Mouse (Mus musculus): Measurements from ENCODE around the gene Tcea2. TPM values are rescaled to one million over a fixed set of nuclear protein-coding genes. Genes with fewer than 3 reads are reported as not detected.
A peak's percentile ranks its signal among the peaks of the same experiment; 100 is the strongest.

Tcea2 gene
- total RNA-seq, 2 experiments from 2014 or later, result 57.3 to 62.7 TPM

DNA sequence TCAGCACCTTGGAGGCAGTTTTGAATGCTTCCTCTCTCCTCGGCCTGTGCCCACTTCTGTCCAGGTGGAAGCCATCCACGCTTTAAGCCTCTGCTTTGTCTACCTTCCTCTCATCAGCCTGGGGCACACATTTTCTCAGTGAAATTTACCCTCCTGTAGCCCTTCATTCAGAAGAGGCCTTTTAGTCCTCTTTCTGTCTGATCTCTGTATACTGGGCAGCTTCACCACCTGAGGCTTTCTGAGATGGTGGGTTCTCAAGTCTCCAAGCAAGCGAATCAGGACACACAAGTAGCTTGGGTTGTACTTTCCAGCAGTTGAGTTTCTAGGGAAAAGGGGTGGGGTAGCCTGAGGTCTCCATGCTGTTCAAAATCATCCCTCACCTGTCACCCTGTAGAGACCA, 12.2 kb downstream of the Tcea2 start:
- no peak for DNase-seq (ENCODE audit: extremely low spot score in 1 of 2, low spot score in 2 of 2)
- intact Hi-C loops (cut with DNase I), result no loop called here

DNA sequence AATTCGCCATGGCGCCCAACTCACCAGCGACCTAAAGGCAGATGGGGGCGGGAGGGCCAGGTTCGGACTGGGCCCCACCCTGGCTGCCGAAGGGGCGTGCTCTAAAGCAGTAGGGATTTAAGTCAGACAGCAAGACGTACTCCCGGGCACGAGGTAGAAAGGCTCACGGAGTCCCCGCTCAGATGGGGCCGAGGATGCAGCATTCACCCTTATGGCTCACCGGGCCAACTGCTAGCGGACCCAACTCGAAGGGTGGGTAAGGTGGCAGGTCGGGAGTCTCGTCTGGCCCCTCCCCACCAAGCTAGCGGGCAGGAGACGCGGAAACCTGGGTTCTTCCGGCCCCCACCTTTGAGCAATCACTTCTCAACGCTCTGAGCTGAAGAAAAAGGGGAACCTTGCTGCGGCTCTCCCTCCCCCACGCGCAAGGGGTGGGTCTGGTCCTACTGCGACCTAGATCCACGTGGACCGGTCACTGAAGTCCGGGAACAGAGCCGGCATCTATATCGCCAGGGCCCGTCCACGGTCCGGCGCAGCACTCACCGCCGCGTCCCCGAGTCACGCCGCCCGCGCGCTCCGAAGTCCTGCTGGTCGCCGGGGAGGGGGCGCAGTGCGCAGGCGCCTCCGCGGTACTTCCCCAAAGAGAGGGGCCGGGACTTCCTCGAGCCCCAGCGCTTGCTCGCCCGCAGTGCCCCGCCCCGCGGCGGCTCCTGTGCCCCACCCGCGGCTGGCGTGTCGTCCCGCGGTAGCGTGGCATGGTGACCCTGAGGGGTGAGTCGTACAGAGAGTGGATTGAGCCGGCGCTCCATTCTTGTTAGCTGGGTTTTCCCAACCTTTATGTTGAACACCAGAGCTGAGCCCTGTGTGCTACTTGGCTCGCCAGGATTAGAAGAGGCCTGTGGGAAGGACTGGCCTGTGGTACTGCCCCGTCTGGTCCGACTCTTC, 13.5 kb downstream of the Tcea2 start, which contains the start of gene Rgs19:
TSS of gene Rgs19 (minus strand) at position 639 of the 942 bp plus-strand sequence.
- intact Hi-C loops (cut with DNase I), result no loop called here
- peak; percentile 74 to 91 for DNase-seq (ENCODE audit: extremely low spot score in 1 of 2, low spot score in 2 of 2)

DNA sequence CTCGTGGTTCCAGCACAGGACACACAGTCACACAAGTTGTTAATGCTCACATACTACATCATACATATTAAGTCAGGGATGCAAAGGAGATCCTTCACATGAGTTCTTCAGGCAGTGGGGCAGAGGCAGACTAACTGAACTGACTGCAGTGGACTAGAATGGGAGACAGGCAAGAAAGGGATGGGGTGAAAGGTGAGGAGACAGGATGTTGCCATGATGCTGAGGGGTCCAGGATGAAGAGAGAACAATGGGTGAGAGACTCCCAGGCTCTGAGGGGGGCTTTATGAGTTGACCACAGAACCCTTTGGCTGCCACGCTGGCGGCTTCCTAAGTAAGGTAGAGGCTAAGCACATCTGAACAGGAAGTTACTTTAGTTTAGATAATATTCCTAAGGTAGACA, 14.5 kb downstream of the Tcea2 start:
- DNase-seq (ENCODE audit: extremely low spot score in 1 of 2, low spot score in 2 of 2), result no peak
- intact Hi-C loops (cut with DNase I), result no loop called here

DNA sequence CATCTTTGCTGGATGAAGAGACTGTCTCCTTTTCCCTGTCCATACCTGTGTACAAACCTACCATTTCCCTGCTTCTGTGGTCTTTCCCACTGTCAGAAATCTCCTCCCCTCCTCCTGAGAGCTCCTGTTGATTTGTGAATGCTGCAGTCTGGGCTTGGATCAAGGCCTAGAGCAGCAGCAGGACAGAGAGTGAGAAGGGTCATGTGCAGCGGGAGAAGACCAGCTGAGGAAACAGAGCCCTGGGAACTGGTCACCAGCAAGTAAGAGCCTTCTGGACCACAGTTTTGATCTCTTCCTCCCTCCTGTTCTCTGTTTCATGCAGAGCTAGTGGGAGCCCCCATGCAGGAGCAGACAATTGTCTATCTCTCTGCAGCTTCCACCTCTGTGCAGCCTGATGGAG, 15.7 kb downstream of the Tcea2 start:
- intact Hi-C loops (cut with DNase I), result no loop called here

DNA sequence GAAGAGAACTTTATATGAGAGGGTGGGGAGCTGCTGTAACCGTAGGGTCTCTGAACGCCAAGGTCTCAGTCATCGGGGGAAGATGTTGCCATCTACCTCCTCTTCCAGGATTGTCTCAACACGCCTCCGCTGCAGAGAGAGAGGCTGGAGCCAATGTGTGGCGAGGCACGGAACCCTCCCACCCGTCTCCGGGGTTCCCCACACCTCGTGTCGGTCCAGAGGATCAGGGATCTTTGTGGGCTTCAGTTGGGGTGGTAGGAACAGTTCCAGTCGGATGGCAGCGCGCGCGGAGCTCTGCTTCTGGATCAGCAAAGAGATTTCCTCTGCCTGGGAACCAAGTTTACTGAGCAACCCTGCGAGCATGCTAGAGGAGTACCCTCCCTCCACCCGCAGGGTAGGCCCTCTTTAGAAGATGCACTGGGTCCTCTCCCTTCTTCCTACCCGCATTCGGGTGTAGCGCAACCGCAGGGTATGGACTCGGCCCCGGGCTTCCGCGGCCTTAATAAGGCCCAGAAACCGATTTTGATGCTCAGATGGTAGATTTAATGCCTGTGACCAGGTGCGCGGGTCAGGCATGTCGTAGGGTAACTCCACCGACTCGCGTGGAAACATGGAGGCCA, 16.8 kb downstream of the Tcea2 start:
- intact Hi-C loops (cut with DNase I), result no loop called here
- no peak for DNase-seq (ENCODE audit: extremely low spot score in 1 of 2, low spot score in 2 of 2)

More for the DNA sequence above, 15.7 kb downstream of the Tcea2 start:
- no peak for DNase-seq (ENCODE audit: extremely low spot score in 1 of 2, low spot score in 2 of 2)

DNA sequence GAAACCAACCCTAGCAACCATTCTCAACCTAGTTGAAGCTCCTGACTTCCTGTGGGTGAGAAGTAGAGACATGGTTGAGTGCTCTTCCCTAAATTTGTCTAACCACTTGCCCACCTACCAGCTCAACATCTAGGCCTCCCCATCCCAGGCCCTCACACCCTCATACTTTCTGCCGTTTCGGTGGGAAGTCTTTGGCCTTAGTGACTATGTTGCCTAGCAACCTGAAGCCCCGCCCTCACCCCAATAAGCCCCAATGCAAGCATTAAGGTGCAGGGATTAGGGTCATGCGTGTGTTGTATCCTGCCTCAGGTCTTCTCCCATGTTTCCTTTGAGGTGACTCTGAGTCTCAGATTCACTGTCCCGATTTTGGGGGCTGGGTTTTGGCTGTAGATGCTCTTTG, 18.1 kb downstream of the Tcea2 start, which contains the start of gene Lkaaear1:
TSS of gene Lkaaear1 (minus strand) at position 202 of the 400 bp plus-strand sequence.
- intact Hi-C loops (cut with DNase I), result no loop called here
- no peak for DNase-seq (ENCODE audit: extremely low spot score in 1 of 2, low spot score in 2 of 2)

DNA sequence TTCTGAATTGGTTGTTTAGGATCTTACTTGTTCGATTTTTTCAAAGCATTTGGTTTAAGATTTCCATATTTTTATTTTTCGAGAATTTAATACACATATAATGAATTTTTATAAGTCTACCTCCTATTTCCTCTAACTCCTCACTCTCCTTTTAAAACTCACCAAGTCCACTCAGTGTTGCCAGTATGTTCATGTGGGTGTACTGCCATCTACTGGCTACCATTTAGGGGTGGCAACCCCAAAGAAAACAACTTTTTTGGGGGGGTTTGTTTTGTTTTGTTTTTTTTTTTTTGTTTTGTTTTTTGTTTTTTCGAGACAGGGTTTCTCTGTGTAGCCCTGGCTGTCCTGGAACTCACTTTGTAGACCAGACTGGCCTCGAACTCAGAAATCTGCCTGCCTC, 26.6 kb downstream of the Tcea2 start:
- DNase-seq (ENCODE audit: extremely low spot score in 1 of 2, low spot score in 2 of 2), result no peak
- intact Hi-C loops (cut with DNase I), result no loop called here

DNA sequence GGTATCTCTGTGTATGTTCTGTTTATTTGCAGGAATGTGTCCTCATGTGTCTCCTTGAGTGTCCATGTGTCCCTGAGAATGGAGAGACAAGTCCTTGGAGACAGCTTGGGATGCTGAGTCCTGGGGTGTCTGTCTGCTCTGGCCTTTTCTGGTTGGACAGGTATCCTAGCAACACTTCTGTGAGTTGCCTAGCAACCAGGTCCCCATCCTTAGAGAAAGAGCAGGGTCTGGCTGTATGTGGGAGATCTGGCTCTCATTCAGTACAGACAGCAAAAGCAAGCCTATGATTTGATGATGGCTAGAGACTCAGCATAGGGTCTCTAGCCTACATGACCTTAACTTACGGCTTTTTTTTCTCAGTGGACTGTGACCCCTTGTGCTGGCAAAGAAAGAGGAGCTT, 33.6 kb downstream of the Tcea2 start:
- peak in 1 of 2 experiments; percentile 54 for DNase-seq (ENCODE audit: extremely low spot score in 1 of 2, low spot score in 2 of 2)
- intact Hi-C loops (cut with DNase I), result no loop called here

DNA sequence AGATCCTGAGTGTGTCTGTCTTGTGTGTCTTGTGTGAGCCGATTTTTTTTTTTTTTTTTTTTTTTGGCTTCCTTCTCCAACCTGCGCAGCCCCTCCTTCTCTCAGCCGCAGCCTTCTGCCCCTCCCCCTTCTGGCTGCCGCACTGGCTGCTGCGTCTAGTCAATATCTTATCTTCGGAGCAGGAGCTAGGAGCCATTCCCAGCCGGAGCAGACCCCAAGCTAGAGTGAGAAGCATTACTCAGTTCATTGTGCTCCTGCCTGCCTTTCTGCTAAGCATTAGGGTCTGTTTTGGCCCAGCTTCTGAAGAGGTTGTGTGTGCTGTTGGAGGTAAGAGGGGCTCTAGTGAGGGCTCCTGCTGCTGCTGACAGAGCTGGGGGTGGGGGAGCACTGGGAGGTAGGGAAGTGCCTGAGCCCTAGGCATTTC, 34.8 kb downstream of the Tcea2 start, which contains the start of gene Oprl1:
TSS of gene Oprl1 (plus strand) at position 114 of the 424 bp plus-strand sequence.
- intact Hi-C loops (cut with DNase I), result no loop called here
- peak; percentile 59 to 79 for DNase-seq (ENCODE audit: extremely low spot score in 1 of 2, low spot score in 2 of 2)

DNA sequence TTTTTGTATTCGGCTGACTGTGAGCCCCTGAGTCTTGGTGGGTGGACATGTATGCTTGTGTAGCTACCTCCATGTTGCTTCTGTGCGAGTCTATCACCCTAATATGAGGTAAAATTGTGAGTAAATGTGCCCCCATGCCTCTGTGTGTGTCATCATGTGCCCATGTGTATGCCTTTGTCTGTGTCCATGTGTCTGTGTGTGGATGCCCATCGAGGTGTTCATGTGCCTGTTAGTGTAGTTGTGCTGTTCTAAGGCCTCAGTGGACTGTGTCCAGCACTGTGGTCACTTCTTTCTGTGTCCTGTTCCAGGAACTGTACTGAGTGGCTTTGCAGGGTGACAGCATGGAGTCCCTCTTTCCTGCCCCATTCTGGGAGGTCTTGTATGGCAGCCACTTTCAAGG, 35.3 kb downstream of the Tcea2 start:
- intact Hi-C loops (cut with DNase I), result no loop called here
- no peak for DNase-seq (ENCODE audit: extremely low spot score in 1 of 2, low spot score in 2 of 2)

DNA sequence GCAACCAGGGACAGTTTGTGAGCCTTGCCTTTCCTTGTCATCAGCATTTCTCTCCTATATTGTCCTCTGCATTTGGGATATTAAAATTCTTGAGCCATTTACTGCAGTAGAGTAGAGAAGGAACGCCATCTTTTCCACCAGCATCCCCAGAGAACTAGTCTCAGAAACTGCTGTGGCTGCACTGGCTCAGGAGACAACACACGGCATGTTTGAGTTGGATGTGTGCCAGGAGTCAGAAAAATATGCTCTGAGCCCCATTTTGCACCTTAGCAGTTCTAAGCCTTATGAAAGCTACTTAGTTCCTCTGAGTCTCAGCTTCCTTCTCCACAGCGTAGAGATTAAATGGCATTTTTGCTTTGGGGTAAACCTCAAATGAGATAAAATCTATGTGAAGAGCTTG, 36.9 kb downstream of the Tcea2 start:
- DNase-seq (ENCODE audit: extremely low spot score in 1 of 2, low spot score in 2 of 2), result no peak
- intact Hi-C loops (cut with DNase I), result no loop called here

DNA sequence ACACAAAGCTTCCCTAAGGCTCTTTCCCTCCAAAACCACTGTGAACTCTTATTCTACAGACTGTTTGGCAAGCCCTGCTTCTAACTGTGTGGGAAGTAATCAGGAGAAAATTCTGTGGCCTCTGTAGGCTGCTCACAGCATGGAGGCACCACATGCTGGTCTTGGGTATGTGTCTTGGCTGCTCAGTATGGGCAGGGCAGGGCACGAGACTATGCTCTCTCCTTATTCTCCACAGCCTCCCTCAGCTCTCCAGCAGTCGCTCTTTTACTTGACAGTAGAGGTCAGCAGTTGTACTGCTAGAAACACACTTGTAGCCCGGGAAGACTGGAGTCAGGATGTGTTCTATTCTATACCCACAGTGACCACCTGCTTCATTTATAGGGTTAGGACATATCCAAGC, 40.0 kb downstream of the Tcea2 start:
- DNase-seq (ENCODE audit: extremely low spot score in 1 of 2, low spot score in 2 of 2), result no peak
- intact Hi-C loops (cut with DNase I), result loop anchor here (5.0 kb wide), 1 partner anchor 87 kb away; no protein-coding TSS in a partner anchor

DNA sequence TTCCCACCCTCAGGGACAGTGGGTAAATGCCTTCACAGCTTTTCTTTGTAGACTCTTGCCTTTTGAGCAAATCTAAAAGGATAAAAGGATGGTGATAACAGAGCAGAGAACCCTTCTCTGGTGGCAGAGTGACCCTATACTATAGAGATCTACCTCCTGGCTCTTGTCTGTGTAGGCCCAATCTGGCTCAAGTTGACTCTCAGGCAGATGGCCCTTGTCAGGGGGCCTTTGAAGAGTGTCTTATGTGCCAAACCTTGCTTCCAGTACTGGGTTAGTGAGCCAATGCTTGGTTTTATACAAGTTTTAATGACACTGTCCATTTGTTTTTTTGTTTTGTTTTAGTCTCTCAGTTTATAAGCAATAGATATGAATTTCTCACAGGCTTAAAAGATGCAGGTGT, 41.1 kb downstream of the Tcea2 start:
- no peak for DNase-seq (ENCODE audit: extremely low spot score in 1 of 2, low spot score in 2 of 2)
- intact Hi-C loops (cut with DNase I), result loop anchor here (5.0 kb wide), 1 partner anchor 86 kb away; no protein-coding TSS in a partner anchor

DNA sequence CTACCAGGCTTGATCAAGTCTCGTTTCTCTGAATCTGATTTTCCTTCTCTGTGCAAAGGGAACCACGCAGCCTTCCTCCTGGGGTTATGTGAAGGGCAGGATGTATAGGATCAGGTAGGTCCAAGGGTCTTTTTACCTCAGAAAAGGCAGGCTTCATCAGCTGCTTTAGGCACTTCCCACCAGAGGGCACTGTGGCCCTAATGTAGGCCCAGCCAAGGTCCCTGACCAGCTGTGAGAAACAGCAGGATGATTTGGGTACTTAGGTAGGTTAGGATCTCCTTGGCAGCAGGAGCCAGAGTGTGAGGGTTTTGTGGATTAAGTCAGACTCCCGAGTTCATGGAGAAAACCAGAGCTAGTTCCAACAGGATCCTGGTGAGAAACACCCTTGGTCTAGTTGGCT, 42.1 kb downstream of the Tcea2 start:
- intact Hi-C loops (cut with DNase I), result loop anchor here (2.0 to 5.0 kb wide), 2 partner anchors 85 to 143 kb away; partner anchors contain the start of gene Polr3k
- DNase-seq (ENCODE audit: extremely low spot score in 1 of 2, low spot score in 2 of 2), result peak in 1 of 2 experiments; percentile 50

DNA sequence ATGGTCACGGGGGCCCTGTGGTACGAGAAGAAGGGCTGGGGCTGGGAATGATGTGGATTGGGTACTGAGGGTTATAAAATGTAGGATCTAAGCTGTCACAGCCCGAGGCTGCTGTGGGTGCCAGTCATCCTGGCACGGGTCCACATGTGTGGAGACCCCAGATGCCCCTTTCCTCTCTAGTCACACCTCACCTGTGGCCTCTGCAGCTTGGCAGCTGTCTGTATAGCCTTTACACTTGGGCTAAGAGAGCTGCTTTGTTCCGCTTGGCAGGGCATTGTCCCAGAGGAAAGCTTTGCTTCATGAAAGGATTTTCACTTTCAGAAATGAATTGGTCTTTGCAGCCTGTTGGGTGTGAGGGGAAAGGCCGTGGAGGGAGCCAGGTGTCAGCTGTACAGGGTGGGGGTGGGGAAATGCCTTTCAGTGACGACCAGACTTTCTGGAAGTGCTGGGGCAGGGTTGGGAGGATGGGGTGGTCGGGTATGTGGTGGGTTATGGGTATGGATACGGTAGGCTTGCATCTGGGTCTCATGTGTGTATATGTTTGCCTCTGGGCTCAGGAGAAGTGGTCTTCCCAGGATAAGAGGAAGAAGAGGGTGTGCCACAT, 47.7 kb downstream of the Tcea2 start:
- no peak for DNase-seq (ENCODE audit: extremely low spot score in 1 of 2, low spot score in 2 of 2)
- intact Hi-C loops (cut with DNase I), result no loop called here

DNA sequence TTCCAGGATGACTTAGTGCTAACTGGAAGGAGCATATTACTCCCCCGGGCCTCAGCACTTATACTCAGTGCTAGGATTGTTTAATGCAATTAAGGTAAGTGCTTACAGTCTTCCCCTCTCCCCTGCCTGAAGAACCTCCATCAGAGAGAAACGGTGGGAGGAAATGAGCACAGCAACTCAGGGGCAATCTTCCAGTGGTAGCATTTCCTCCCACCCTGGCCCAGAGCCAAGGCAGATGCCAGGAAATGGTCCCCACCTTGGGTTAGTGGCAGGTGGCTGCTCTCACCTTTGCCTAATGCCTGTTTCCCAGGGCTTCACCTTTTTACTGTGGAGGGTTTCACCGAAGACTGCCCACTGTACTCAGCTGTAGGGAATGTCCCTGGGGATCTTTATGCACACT, 49.9 kb downstream of the Tcea2 start:
- intact Hi-C loops (cut with DNase I), result no loop called here
- no peak for DNase-seq (ENCODE audit: extremely low spot score in 1 of 2, low spot score in 2 of 2)
